Mouse (Mus musculus) heart, adult 11 months (tissue): ENCODE data around the gene Fam19a1.

Experiments
- DNase-seq: peaks from one replicate; pipeline ENCODE4 v3.0.0; 2022

Gene Fam19a1

DNA sequence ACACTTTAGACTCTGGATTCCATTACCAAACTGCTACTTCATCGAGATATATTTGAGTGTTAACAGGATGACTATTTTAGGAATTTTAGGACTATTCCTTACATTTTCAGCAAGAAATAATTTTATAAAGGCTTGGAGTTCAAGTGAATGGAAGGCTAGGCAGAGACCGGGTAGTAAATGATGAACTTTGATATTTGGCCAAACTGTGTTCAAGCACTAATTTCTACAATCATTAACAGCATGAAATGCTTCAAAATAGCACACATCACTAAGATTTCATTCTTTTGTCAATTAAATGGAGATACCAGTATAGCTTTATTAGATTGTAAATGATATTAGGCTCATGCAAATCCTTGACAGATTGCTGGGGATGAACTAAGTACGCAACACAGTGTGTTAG, 329.0 kb downstream of the Fam19a1 start:
- DNase-seq, result no peak

DNA sequence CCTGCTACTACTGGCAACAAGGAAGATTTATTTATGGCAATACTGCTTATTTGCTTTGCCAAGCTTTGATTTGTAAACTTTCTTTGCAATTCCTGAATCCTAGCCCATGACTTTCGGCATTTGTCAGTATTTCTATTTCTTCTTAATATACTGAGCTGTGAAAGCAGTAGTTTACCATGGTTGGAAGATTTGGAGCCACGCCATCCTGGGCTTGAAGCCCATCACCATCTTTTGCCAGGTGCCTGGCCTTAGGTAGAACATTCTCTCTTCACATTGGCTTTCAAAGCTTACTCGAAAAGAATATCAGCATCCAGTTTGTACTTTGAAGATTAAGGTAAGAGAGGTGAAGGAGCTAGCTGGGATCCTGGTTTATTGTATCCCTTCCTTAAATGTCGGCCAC, 334.5 kb downstream of the Fam19a1 start:
- DNase-seq, result no peak

DNA sequence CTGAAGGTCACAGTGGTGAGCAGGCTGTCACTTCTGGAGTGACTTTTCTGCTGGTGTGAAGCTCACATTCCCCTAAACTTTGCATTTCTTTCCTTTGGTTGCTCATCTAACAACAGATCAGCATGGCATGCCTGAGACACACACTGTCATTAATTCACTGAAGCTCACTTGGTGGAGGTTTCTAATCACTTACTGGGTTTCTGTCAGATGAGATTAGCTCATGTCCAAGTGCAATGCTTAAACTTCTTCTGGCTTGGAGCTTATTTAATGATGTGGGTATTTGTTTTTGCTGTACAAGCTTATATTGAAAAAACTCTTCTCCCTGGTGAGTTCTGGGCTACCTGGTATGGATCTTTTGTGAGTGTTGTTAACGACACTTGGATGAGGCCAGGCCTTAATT, 343.3 kb downstream of the Fam19a1 start:
- no peak for DNase-seq

DNA sequence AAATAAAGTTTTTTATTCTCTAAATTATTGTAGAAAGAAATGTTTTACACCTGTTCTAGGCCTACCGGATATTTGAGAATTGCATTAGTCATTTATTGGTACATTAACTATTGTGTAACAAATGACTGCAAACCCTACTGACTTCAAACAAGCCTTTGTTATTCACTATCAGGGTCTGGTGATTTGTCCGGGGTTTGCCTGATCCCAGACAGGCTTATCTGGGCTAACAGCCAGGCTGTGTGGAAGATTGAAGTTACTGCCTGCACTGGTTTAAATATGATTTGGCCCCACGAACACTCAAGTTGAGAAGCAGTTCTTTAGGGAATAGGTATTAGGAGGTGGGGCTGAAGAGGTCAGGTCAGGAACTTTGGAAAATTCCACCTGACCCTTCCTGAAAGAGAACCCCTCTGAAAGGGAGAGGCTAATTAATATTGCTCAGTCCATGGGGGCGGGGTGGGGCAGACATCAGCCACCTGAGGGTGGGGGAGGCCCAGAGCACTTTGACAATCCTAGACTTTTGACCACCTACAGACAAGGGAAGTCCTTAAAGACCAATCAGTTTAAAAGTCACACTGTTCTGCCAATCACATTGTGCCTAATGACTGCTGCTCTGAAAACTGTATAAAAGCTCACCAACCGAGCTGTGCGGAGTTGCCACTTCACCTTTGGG, 344.8 kb downstream of the Fam19a1 start:
- no peak for DNase-seq

DNA sequence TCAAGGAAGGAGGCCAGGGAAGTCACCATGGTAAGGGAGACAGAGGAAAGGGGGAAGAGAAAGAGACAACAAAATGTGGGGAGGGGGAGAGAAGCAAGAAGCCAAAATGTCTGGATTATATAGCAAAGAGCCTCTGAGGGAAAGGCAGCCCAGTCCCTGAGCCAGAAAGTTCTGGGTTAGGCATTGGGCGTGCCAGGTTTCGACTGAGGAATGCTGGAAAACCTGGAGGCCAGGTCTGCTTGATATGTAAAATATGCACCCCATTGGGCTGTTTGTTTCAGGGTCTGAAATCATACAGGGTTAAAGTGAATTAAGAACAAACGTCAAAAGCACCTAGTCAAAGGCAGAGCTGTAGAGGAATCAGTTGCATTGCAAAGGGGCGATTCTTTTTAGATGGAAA, 346.1 kb downstream of the Fam19a1 start:
- no peak for DNase-seq

DNA sequence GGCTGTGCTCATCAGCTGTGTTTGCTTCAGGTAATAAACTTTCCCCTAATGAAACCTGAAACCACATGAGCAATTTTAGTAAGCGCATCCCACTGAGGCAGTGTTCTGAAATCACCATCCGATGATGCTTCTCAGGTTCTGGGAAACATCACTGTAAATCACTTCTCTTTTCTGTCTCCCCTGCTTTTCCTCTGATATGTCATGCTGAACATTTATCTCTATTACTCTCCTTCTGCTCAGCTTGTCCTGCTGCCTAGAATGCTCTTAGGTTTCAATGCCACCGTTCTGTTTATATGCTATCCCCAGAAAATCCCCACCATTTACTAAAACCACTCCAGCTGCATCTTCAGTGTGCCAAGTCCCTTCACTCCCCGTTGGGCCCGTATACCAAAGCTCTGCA, 386.5 kb downstream of the Fam19a1 start:
- no peak for DNase-seq

DNA sequence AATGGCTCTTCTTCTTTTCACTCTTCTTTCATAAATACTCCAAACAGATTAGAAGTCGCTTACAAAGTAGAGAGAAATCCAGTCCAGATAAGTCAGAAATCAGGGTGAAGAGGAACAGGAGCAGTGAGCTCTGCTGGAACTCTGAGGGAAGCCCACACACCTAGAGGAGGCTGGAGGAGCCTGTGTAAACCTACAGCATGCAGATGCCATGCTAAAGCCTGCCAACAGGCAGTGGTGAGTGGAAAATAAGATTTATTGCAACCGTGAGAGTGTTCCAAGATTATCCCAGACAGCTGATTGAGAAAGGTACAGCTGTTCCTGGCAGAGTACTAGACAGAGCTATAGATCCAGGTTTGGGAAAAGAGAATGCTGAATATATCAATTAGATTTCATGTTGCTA, 428.6 kb downstream of the Fam19a1 start:
- DNase-seq, result no peak

DNA sequence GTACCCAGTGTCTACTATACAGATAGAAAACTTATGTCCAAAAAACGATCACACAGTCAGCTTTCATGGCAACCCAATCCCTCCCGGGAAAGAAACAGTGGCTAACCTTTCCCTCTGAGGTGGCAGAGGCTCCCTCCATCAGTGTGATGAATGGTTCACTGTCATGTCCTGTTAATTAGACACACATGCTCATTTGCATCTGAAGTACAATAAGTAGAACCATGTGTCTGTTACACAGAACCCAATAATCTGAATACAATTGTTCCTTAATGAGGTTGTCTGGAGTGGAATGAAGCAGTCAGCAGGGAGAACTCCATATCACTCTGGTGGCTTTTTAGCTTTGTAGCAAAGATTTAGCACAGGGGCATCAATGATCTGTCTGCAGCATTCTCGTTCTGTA, 431.9 kb downstream of the Fam19a1 start:
- DNase-seq, result no peak

DNA sequence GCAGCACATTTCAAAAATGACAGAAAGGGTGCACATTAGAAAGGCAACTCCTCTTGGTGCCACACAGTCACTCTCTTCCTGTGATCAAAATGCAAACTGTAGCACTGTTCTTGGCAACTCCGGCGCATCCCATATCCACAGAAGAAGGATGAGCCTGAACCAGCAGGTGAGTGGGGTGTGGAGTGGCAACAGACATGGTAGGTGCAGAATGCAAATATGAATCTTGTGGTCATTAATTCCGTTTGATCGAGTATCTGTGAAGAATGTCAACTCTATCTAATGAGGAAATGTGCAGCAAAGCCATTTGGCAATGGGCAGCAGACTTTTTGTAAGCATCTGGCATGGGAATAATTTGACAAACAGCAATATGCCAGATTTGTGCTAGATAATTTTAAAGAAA, 437.5 kb downstream of the Fam19a1 start:
- no peak for DNase-seq

DNA sequence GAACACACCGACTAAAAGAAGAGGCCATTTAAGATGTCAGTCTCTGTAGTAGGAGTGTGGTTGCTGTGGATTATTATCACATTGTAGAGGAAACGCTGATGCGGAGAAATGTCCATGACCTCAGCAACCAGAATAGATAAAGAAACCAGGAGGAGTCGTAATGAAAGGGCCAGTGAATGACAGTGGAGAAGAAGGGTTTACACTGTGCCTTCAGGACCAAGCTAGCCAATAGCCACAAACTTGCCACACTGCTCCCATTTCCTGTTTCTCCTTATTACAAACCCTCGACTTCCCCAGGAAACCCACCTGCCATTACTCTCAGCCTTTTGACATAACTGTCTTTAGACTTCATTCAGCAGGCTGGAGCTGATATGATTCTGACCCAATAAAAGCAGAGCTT, 465.7 kb downstream of the Fam19a1 start:
- DNase-seq, result peak; percentile 60

DNA sequence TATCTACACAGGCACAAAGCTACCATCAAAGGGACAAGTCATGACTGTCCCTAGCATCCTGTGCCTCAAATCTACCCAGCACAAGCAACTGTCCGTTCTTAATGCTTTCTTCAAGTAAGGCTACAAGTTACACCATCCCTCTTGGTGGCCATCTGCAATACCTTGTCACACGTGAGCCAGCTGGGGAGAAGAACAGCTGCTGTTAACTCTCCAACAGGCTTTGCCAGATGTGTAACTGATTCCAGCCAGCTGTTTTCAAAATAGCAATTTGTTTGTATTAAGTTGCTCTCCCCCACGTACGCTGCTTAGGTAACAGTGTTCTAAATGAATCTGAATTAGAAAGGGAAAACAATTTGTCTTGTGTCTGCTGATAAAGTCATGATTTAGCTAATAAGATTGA, 467.8 kb downstream of the Fam19a1 start:
- peak; percentile 61 for DNase-seq

DNA sequence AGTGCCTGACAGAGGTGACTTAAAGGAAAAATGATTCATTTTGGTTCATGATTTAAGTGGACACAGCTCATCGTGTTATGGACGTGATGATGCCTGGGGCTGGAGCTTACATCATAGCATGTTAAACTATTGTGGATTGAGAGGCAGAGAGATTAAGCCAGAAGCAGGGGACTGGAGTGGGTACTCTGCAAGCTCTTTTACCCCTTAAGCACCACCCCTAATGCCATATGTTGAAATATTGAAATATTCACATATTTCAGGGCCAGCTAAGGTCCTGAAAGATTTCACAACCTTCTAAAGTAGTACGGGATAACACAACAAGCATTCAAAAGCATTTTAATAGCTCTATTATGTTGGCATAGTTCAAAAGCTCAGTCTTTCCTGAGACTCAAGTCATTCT, 468.2 kb downstream of the Fam19a1 start:
- no peak for DNase-seq

DNA sequence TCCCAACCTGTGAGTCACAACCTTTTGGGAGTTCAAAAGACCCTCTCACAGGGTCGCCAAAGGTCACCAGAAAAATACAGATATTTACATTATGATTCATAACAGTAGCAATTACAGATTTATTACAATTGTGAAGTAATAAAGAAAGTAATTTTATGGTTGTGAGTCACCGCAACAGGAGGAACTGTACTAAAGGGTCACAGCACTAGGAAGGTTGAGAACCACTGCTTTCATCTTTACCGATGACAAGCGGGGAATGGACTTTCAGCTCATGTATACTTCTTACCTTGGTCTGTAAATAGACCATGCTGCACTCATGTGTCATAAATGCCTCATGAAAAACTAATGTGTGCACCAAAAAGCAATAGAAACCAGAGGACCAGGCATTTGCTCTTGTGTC, 474.5 kb downstream of the Fam19a1 start:
- DNase-seq, result no peak

DNA sequence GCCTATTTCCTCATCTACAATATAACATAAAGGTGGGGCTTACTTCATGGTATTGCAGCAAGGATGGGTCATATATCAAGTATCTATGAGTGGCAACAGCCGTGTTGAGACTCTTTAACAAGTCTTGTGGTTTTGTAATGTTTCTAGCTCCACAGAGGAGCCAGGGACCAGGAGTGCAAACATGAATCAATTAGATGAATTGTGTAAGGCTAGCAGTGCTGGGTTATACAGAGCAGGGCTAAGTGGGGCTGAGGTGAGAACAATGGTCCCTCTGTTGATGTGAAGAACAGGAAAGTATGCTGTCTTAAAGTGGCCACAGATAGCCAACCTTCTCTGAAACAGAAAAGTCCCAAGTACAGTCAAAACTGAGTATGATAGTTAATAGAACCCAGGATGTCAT, 480.1 kb downstream of the Fam19a1 start:
- DNase-seq, result no peak

DNA sequence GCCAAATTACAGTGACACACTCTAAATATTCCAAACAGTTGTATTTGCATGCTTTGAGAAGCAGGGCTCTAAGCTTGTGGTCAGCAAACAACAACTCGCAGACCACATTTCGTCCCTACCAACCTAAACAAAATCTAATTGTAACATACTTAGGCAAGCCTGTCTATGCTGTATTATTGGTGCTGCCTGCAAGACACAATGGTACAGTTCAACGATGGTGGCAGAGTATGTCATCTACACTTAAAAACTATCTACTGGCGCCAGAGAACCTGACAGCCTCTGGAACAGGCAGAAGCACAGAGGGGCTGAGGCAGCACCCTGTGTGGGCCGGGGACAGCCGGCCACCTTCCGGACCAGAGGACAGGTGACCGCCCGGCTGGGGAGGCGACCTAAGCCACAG, 482.2 kb downstream of the Fam19a1 start:
- no peak for DNase-seq

DNA sequence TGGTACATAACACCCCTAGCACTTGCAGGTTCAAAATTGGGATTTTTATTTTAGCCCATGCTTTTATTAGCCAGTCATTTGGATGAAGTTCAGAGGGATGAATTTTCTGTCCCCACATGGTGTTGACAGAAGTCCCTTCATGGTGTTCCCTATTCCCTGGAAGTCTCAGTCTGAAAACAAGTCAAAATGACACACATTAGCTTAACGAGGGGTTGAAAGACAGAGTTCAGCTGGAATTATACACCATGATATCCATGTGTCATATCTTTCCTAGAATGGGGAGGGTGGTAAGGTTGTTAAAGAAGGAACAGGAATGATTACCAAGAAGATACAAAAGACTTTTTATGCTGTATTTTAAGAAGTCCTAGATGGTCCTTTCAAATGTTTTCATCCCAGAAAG, 511.2 kb downstream of the Fam19a1 start:
- no peak for DNase-seq

DNA sequence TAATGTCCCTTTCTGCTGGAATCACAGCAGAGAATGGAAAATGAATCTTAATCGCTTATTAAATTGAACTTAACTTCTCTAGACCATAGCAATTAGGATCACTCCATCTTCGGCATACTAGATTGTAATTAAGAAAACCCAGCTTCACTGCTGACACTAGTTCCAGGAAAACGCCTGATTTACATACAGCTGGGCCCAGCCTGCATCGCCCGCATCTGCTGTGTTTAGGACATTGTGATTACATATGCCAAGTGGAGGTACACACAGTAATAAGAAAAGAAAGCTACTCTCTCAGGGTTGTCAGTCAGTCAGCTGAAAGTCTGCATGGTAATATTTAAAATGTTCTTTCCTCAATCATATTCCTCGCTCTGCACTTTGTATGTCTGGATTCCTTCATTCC, 518.6 kb downstream of the Fam19a1 start:
- no peak for DNase-seq

DNA sequence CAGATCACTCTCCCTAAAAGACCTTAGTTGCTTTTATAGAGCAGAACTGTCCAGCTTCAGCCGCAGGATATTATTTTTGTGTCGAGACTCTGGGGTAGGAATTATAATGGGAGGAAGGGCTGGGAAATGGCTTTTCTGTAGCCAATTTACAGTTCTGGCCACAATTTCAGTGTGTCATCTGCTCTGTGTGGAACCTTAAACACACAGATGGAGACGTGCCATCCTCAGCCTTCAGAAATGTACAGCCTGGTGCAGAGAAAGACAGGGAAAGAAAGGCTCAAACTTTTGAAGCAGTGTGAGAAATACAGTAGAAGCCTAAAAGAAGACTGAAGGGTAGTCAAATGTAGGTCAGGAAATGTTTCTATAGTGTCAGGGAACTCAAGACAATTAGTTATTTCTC, 519.3 kb downstream of the Fam19a1 start:
- no peak for DNase-seq

DNA sequence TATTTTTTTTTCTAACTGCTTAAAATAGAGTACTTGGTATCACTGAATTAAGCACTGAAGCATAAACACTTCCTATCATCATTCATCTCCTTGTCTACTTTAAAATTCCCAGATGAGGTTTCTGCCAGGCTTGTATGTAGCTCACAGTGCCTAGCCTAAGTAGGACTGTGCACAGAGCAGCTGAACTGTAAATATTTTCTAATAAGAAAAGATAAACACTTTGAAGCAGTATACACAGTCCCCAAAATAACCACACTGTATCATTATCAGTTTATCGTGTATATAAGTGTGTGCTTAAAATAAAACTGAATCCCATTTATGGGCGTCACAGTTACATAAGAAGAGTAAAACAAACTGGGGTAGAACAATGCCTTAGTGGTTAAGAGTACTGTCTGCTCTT, 522.7 kb downstream of the Fam19a1 start:
- DNase-seq, result no peak

DNA sequence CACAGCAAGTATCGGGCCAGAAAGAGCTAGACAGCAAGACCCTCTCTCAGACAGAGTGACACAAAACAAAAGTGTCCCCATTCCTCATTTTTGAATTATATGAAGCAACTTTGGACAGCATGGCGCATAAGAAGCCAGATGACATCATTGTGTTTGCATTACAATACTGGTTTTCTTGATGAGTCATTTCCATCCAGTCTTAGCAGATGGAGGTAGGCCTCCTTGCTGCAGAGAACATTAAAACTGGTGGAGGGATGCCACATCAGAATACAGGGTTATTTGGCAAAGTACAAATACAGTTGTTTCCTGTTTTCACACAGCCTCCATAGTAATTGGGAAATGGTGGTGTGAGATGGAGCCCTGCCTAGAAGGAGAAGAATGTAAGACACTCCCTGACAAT, 535.8 kb downstream of the Fam19a1 start:
- DNase-seq, result no peak

DNA sequence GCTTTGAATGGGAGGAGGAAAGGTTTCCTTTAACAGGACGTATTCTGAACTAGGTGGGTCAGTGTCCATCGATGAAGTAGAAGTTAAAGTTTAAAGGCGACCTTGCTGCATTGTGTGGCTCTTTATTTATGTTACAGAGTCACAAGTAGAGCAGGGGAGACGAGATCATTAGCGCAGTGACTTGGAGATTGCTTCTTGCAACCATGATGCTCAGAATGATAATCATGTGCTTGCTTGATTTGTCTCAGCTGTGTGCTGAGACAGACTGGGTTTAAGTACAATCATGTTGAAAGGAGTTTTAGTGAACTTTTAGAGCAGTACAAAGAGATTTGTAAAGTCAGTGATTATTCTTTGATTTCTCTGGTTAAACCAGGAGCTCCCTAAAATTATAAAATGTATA, 536.3 kb downstream of the Fam19a1 start:
- DNase-seq, result no peak

DNA sequence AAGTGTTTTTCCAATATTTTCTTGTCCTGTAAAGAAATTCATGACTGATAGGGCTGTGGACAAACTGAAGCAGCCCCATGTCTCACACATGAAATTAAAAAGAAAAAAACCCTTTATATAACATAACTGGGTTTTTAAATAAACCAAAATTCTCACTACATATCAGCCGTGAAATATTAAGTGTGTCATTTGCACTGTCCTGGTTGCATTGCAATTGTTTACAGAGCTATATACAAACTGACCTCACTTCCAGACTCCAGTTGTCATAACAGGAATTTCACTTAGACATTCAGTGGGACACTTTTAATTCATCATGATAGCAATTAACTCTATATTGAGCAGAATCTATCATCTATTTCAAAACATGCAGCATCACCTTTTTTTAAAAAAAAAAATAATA, 553.4 kb downstream of the Fam19a1 start:
- DNase-seq, result no peak

DNA sequence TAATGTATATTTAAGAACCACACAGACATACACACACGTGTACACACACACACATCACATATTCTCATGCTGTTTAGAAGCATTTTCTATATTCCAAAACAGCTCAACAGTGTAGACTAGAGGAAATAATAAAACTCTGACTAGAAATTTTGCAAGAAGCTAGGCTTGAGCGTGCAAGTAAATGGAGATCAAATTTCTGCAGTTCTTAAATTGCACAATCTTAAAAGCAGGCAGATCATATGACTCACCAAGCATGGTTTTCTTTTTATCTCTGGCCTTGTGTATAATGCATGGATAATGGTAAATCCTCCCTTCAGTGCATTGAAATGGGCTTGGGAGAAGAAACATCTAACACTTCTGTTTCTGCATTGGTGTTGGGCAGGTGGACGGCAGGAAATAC, 564.9 kb downstream of the Fam19a1 start:
- DNase-seq, result no peak
